Comparison of ENCODE assay signal across 26 mouse cellular contexts in genomic region chr5:132126626-132127025, GRCm38 (mm10).
DNase-seq lines count a peak whose midpoint lies in the region; ATAC-seq lines count a peak whose summit lies in the region.
"Had no signal": no experiment of that assay in that cellular context is flagged by ENCODE, and none has a peak within 500 bp of the region (broad histone marks: within the 10 kb centered on the region; RNA-seq: fewer than 3 reads in every experiment).

No protein-coding gene starts in this region.

- H3K36me3 ChIP-seq in heart, embryonic 11.5 days (ENCODE audit: control insufficient read depth, insufficient read depth, low read length), result no peaks in the 10 kb centered on the region
- H3K36me3 ChIP-seq in forebrain, embryonic 15.5 days, result no peaks in the 10 kb centered on the region
- H3K36me3 ChIP-seq: G1E; heart, embryonic 15.5 days; limb, embryonic 12.5 days; midbrain, embryonic 12.5 days; neural tube, embryonic 13.5 days had no signal

- 84% methylated on average over 12 of the region's 12 CpGs for WGBS in heart, embryonic 11.5 days (ENCODE audit: insufficient replicate concordance)
- 35% methylated on average over 12 of the region's 12 CpGs for WGBS in forebrain, embryonic 15.5 days

- peaks cover 6% of the 10 kb centered on the region; the same call in 1 of the 2 replicates for H3K4me1 ChIP-seq in heart, embryonic 11.5 days (ENCODE audit: control insufficient read depth, insufficient read depth, low read length)
- H3K4me1 ChIP-seq in forebrain, embryonic 15.5 days, result peaks cover 15% of the 10 kb centered on the region
- H3K4me1 ChIP-seq: heart, embryonic 15.5 days; limb, embryonic 12.5 days had no signal

- no peak overlapping the region for H3K27ac ChIP-seq in heart, embryonic 11.5 days (ENCODE audit: low read depth, low read length)
- peak overlapping the region; percentile 32; the same call in 1 of the 2 replicates for H3K27ac ChIP-seq in forebrain, embryonic 15.5 days (replicated peaks)
- H3K27ac ChIP-seq: heart, adult 2 months; heart, embryonic 15.5 days; hindbrain, embryonic 14.5 days; limb, embryonic 12.5 days; midbrain, embryonic 12.5 days; neural tube, embryonic 13.5 days had no signal

- DNase-seq in heart, adult 11 months, result peak; percentile 28
- DNase-seq in right cerebral cortex, postnatal 10 days (ENCODE audit: low spot score in 2 of 2), result peak; percentile 37 to 43
- no peak for DNase-seq in right cerebral cortex, adult 18-20 months
- DNase-seq in telencephalon, adult 2 months (ENCODE audit: low read depth, low spot score), result peak; percentile 21
- no peak for DNase-seq in spleen, adult 12 weeks (ENCODE audit: low spot score)
- DNase-seq: adrenal gland, adult 8-10 months; B cell, adult 2 months; cerebellum, adult 2 months; gastrocnemius, postnatal 14 days; heart, adult 2 months; heart, postnatal 36 days; kidney, adult 2 months; kidney, postnatal 10 days; liver, postnatal 0 days had no signal

- H3K9me3 ChIP-seq in heart, embryonic 11.5 days (replicated peaks; ENCODE audit: control insufficient read depth, low read length), result no peaks in the 10 kb centered on the region
- no peaks in the 10 kb centered on the region for H3K9me3 ChIP-seq in forebrain, embryonic 15.5 days
- H3K9me3 ChIP-seq: heart, embryonic 15.5 days; limb, embryonic 12.5 days; midbrain, embryonic 12.5 days; neural tube, embryonic 13.5 days had no signal

- no peak overlapping the region for H3K4me3 ChIP-seq in heart, embryonic 11.5 days (ENCODE audit: low read depth, low read length)
- no peak overlapping the region for H3K4me3 ChIP-seq in forebrain, embryonic 15.5 days
- H3K4me3 ChIP-seq: heart, adult 2 months; heart, embryonic 15.5 days; limb, embryonic 12.5 days; midbrain, embryonic 12.5 days; myocyte; neural tube, embryonic 13.5 days had no signal

- H3K27me3 ChIP-seq in heart, embryonic 11.5 days (ENCODE audit: control insufficient read depth, insufficient read depth, low read length), result no peaks in the 10 kb centered on the region
- no peaks in the 10 kb centered on the region for H3K27me3 ChIP-seq in forebrain, embryonic 15.5 days
- H3K27me3 ChIP-seq: CH12.LX; heart, embryonic 15.5 days; limb, embryonic 12.5 days; midbrain, embryonic 12.5 days; neural tube, embryonic 13.5 days had no signal

- ATAC-seq in heart, embryonic 11.5 days (replicated peaks; ENCODE audit: insufficient number of reproducible peaks, low FRiP score, low TSS enrichment), result no peak
- no peak for ATAC-seq in forebrain, embryonic 15.5 days (replicated peaks)
- ATAC-seq: liver, postnatal 0 days; lung, postnatal 0 days had no signal

- no peak overlapping the region for H3K4me2 ChIP-seq in heart, embryonic 11.5 days
- H3K4me2 ChIP-seq in forebrain, embryonic 15.5 days (replicated peaks), result no peak overlapping the region
- H3K4me2 ChIP-seq: heart, embryonic 15.5 days; hindbrain, embryonic 14.5 days; limb, embryonic 12.5 days; liver, embryonic 11.5 days; midbrain, embryonic 12.5 days; neural tube, embryonic 13.5 days had no signal

- H3K9ac ChIP-seq in heart, embryonic 11.5 days (ENCODE audit: low read depth, low read length), result no peak overlapping the region
- H3K9ac ChIP-seq in forebrain, embryonic 15.5 days (replicated peaks), result no peak overlapping the region
- H3K9ac ChIP-seq: heart, embryonic 15.5 days; hindbrain, embryonic 14.5 days; limb, embryonic 12.5 days; liver, postnatal 0 days; midbrain, embryonic 12.5 days; neural tube, embryonic 13.5 days had no signal

Comparison
In these comparisons a context has a peak if more than half of its experiments do, and no peak if none do; other contexts are left out.
1. DNase-seq: peak in heart, adult 11 months (single experiment), right cerebral cortex, postnatal 10 days (2 of 2) and telencephalon, adult 2 months (single experiment); none in right cerebral cortex, adult 18-20 months (single experiment) and spleen, adult 12 weeks (single experiment).